Mouse (Mus musculus) intestine, embryonic 16.5 days (tissue): ENCODE measurements around the gene Pira2. TPM values are rescaled to one million over a fixed set of nuclear protein-coding genes. Genes with fewer than 3 reads are reported as not detected.

Experiments used
- polyA plus RNA-seq: library from polyadenylated mRNA; unstranded; fragments of >200 nt; fragmentation: Nextera tagmentation; extraction: Ambion mirVana; gene quantifications from 2 replicates; pipeline ENCODE4 v1.2.1, GENCODE M21; 2015

The Pira2 gene
- polyA plus RNA-seq, 1 experiment from 2014 or later, result 0.32 TPM

Other genes with a start within 250 kb of the Pira2 start
- 0.07 TPM in 1 of 2 replicates, not detected in the other for gene Oscar, start 228.9 kb downstream of the Pira2 start, polyA plus RNA-seq
- gene Ndufa3, start 227.7 kb downstream of the Pira2 start, polyA plus RNA-seq, result 531 and 551 TPM in 2 replicates
- 15.5 and 18.0 TPM in 2 replicates for gene Tfpt, start 215.1 kb downstream of the Pira2 start, polyA plus RNA-seq
- 70.6 and 81.1 TPM in 2 replicates for gene Prpf31, start 215.1 kb downstream of the Pira2 start, polyA plus RNA-seq
- 43.2 and 46.1 TPM in 2 replicates for gene Cnot3, start 199.8 kb downstream of the Pira2 start, polyA plus RNA-seq
- gene Leng1, start 179.2 kb downstream of the Pira2 start, polyA plus RNA-seq, result 16.8 and 17.3 TPM in 2 replicates
- 104 and 110 TPM in 2 replicates for gene Tmc4, start 167.5 kb downstream of the Pira2 start, polyA plus RNA-seq
- gene Tsen34, start 152.2 kb downstream of the Pira2 start, polyA plus RNA-seq, result 191 and 208 TPM in 2 replicates
- 54.8 and 60.7 TPM in 2 replicates for gene Mboat7, start 151.5 kb downstream of the Pira2 start, polyA plus RNA-seq
- 1,268 and 1,365 TPM in 2 replicates for gene Rps9, start 141.1 kb downstream of the Pira2 start, polyA plus RNA-seq
- 0.94 and 1.1 TPM in 2 replicates for gene Pirb, start 124.7 kb downstream of the Pira2 start, polyA plus RNA-seq
- 0.07 TPM in 1 of 2 replicates, not detected in the other for gene Gm15448, start 19.4 kb downstream of the Pira2 start, polyA plus RNA-seq
- 0.10 and 0.17 TPM in 2 replicates for gene Gm14548, start 53.1 kb upstream of the Pira2 start, polyA plus RNA-seq
- 0.24 and 0.34 TPM in 2 replicates for gene Lilra6, start 70.5 kb upstream of the Pira2 start, polyA plus RNA-seq
- 2.9 and 3.5 TPM in 2 replicates for gene Lair1, start 218.2 kb upstream of the Pira2 start, polyA plus RNA-seq